Mouse (Mus musculus) lung, postnatal 36 days (tissue): ENCODE data around the gene Chrnb2.
"Not testable (repeated sequence)": the region's sequence is repeated elsewhere in the genome, so short reads cannot be mapped to it uniquely, and the experiment has no call there.

ENCODE experiments used
- DNase-seq: peaks from one replicate; pipeline ENCODE4 v3.0.0; 2022; ENCODE audit warnings: mixed read lengths

The Chrnb2 gene

GRCm38 (mm10) chr3:89764119-89764724 lies at the start of gene Chrnb2:
Chrnb2 (minus strand) TSS chr3:89764632.
- DNase-seq, result peak; percentile 76

GRCm38 (mm10) chr3:89814051-89814450 lies 49.6 kb upstream of the Chrnb2 start:
- DNase-seq, result no peak

DNA sequence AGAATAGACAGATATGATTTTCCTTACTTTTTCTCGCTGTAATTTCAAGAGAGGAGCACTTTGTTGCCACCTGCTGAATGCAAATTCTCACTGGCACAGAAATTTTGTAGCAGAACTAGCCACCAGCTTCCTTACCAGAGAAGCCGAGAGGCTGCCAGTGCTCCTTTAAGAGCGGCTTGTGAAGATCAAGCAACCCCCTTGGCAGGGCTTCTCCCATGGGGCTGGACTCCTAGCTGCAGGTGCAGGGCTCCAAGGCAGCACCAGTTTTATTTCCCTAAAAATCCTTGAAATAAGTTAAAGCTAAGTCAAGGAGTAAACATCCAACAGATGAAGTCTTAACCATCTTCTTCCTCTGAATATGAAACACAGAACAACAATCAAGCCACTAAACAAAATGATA lies 47.7 kb upstream of the Chrnb2 start:
- DNase-seq, result no peak

DNA sequence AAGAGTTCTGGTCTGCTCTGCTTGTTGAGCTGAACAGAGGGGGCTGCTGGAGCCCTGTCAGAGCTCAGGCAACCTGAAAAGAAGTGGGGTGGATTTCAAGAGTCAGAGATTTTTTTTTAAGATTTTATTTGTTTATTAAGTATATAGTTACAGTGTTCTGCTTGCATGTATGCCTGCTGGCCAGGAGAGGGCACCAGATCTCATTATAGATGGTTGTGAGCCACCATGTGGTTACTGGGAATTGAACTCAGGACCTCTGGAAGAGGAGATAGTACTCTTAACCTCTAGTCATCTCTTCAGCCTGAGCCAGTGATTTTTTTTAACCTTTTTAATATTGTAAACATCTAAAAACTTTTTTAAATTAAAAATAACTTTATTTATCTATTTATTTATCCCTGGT lies 46.4 kb upstream of the Chrnb2 start:
- no peak for DNase-seq

GRCm38 (mm10) chr3:89808638-89809037 lies 44.2 kb upstream of the Chrnb2 start:
- DNase-seq, result no peak

DNA sequence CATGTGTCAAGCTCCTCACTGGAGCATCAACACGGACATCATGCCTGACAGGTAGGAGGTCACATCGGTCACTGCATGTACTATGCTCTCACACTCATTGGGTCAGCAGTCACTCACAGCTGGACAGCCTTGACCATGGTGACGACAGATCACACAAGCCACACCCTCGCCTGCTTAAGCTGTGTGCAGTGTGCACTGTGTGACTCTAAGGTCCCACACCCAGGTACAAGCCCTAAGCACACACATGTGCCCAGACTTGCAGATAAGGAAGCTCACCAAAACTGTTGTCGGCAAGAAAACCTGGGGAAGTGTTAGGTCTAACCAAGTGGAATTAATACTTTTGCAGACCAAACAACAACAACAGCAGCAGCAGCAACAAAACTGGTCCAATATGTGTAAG lies 43.4 kb upstream of the Chrnb2 start:
- no peak for DNase-seq

DNA sequence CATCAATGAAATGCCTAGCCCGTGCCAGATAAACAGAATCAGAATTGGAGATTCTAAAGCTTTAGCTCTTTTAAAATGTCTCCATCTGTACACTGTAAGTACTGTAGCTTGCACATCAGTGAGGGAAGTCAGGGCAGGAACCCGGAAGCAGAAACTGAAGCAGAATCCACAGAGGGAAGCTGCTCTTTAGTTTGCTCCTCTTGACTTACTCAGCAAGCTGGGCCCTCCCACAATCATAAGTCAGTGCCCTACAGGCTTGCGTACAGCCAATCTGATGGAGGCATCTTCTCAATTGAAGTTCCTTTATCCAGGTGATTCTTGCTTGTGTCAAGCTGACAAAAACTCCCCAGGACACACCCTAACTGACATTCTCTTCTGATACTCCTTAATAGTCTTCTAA lies 42.7 kb upstream of the Chrnb2 start:
- DNase-seq, result no peak

GRCm38 (mm10) chr3:89806751-89807150 lies 42.3 kb upstream of the Chrnb2 start:
- peak; percentile 41 for DNase-seq

DNA sequence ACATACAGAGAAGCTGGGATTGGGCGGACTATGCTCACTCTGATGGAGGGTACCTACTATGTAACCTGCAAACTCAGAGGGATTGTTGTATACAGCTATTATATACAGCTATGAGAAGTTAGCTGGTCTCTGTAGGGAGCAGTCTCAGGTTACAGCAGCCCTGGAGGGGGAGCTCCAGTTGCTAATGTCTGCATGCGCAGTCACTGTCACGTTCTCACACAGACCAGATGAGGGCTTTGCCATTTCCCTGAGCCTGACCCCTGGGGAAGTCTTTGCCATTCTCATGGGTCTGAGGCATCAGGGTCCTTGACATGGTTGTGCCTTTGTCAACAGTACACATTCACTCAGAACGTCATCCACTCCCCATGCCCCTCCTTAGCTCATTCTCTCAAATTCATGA lies 40.7 kb upstream of the Chrnb2 start:
- DNase-seq, result no peak

DNA sequence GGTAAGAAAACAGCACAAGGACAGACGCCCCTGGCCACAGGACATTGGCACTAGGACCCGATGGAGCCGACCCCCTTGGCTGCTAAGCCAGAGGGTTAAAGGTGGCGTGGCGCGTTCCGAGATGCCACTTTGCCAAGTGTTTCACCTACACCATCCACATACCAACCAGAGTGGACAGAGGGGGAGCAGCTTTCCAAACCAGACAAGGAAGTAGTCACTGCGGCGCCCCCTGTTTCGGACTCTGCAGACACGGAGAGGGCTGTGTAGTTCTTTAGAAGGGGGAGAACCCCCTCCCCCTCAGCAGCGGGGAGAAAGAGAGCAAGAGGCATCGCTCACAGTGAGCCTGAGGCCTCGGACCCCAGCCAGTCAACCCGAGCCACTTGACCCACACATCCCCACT lies 38.4 kb upstream of the Chrnb2 start:
- no peak for DNase-seq

DNA sequence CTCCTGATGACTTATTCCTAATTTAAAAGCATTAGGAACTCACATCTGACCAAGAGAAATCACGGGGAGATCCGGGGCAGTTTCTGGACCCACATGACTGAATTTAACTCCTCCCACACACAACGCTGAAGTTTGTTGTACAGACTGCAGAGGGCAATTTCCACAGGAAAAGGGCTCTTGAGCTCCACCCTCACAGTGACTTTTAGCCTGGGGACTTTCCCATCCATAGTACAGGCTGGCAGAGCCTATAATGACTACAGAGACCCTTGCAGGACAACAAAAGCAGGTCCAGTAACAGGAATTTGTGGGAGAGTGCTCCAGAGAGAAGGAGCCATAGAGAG lies 37.0 kb upstream of the Chrnb2 start:
- peak; percentile 64 for DNase-seq

DNA sequence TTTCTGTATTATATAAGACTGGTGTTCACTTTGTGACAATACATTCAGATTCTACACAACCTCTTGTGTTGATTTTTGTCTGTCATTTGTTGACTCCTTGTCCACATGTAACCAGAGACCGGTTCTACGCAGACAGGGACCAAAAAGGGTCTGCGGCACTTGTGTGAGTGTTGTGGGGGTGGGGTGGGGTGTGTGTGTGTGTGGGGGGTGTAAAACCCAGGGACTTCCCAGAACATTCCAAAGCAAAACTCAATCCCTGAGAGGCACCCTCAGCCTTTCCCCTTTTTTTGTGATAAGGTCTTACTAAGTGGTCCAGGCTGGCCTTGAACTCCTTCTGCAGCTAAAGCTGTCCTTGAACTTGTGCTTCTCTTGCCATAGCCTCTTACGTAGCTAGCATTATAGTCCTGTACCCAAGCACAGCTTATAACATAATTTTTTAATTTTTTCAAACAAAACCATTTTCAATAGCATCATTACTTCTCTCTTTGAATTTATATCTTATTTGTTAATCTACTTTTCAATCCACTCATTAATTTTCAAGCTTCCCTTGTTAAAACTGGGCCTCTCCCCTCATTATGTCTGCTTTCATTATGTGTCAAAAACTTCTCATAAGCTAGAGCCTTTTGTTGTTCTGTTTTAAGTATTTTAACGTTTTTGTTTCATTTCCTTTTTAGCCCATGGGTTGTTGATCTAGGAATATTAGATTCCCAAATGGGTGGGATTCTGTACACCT lies 36.5 kb upstream of the Chrnb2 start:
- no peak for DNase-seq

DNA sequence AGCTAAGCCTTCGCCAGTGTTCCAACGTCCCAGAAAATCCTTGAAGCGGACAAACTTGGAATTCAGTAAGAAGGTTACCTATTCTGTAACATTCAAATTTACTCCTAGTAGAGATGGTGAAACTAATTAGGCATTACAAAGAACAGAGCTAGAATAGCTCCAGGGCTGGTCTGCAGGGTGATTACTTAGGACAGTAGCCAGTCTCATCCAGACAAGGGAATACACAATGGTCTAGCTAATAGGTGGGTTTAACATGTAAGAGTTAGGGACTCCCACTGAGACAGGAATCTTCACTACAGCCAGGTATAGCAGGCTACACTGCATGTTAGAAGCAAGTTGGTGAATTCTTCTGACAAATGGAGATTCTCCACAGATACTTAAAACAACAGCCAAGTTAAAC lies 35.6 kb upstream of the Chrnb2 start:
- DNase-seq, result not testable (repeated sequence)

DNA sequence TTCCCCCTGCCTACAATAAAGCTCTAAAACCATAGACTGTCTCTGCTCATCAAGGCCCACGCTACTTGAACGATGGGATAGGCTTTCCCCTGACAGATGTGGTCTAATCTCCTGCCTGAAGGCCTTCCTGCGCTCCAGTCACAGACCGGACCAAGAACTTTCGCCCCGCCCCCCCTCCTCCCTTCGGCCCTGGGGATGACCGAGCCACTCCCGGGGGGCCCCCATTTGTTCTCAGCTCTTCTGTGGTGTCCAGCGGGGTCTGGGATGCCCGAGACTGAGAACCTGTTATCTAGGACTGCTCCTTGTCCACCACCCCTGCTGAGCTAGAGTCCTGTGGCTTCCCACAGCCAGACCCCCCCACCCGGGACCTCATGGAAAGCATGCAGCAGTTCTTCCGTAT lies 35.0 kb upstream of the Chrnb2 start:
- DNase-seq, result no peak

DNA sequence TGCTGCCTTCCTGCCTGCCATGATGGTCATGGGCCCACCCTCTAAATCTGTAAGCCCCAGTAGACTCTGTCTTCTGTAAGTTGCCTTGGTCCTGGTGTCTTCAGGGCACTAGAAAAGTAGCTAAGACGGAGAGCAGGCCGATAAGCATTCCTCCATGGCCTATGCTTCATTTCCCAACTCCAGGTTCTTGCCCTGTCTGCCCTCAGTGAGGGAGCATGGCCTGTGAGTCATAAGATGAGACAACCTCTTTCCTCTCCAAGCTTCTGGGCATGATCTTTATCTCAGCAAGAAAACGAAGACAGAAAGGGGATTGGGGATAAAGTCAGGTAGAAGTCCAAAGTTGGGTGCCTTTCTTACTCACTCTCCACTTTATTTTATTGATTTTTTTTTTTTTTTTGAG lies 34.1 kb upstream of the Chrnb2 start:
- DNase-seq, result no peak

DNA sequence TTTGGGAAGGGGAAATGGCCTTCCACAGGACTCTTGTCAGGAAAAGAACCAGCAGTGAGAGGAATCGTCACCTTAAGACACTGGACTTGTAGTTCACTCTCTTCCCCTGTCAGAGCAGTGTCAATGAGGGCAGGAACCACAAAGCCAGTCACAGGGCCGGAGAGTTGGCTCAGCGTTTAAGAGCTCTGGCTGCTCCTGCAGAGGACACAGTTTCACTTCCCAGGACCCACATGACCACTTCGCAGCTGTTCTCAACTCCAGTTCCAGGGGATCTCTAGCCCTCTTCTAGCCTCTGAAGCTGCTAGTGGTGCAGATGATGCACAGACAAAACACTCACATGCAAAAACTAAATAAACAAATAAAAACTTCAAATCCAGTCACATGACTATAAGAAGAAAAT lies 31.9 kb upstream of the Chrnb2 start:
- peak; percentile 40 for DNase-seq

GRCm38 (mm10) chr3:89795746-89796145 lies 31.3 kb upstream of the Chrnb2 start:
- no peak for DNase-seq

- DNase-seq, result no peak
These were observed 30.2 kb upstream of the Chrnb2 start for GRCm38 (mm10) chr3:89794616-89795015.

DNA sequence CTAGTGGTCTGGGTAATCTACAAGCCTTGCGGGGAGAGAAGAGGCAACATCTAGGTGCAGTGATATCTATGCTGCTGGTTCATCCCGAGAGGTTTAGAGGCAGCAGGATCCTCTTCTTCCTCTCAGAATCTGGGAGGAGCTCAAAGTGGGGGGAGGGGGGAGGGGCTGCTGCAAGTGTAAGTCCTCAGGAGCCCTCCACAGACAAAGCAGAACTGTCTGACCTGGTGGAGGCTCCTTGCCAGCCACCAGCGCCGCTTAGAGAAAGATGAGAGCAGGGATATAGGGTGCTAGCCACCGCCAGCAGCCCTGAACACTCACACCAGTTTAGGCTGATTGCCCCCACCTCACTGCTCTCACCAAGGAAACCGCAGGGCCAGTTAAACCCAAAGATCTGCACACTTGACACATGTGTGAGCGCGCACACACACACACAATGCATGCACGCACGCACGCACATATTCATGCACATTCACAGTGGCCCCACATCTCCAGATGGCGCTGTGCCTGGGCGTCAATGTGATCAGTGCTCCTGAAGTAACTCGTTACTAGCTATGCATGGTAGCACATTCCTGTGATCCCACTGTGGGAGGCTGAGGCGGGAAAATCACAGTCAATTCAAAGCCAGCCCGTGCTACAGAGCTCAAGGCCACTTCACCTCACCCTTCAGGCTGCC lies 24.4 kb upstream of the Chrnb2 start:
- no peak for DNase-seq

- no peak for DNase-seq
These were observed 21.8 kb upstream of the Chrnb2 start for GRCm38 (mm10) chr3:89786275-89786674.

- peak; percentile 87 for DNase-seq
These were observed 20.7 kb upstream of the Chrnb2 start for GRCm38 (mm10) chr3:89784991-89785753.

DNA sequence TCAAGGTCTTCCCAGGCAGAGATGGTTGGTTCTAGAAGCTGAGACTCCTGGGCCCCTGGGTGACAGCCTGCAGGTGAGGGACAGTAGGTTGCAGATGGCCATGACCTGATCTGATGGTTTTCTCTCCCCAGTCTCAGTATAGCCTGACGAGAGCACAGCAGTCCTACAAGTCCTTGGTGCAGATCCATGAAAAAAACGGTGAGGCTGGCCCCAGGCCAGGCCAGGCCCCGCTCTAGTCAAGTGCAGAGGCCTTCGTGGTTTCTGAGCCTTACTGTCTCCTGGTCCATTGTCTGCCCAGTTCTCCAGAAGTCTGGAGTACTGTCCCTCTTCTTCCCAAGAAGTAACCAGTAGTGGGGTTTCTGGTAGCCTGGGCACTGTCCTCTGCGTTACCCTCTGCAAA lies 17.2 kb upstream of the Chrnb2 start:
- no peak for DNase-seq

GRCm38 (mm10) chr3:89780102-89780501 lies 15.7 kb upstream of the Chrnb2 start:
- no peak for DNase-seq

- DNase-seq, result no peak
These were observed 11.6 kb upstream of the Chrnb2 start for GRCm38 (mm10) chr3:89776001-89776400.
